In the genomic region with DNA sequence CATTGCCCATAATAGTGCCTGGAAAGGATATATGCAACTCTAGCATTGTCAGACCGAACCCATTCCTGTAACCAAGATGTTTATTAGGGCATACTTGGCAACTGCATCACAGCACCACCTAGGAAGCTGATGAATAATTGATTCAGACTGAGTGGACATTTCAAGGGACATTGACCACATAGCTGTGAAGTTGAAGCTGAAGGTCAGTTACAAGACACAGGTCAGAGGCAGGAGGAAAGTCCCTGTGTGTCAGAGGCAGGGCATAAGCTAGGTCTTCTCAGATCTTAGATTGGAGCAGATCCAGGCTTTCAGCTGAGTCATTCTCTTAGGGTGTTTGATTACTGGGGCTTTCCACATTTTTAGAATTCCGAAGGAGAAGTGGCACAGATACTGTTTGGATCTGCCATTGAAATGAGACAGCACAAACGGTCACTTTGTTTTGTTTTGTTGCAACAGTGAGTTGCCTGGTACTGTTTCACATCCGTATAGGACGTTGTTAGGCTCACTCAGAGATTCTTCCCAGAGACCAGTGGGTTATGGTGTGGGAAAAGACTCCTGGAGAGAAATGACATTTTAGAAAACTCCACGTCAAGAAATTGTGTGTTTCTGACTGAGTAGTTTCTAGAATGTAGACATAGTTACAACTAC, we compare ENCODE assay signal across 16 mouse cellular contexts.
A peak's percentile ranks its signal among the peaks of the same experiment; 100 is the strongest.
DNase-seq lines count a peak whose midpoint lies in the region; ATAC-seq and TF ChIP-seq lines count a peak whose summit lies in the region.
"Had no signal": no experiment of that assay in that cellular context is flagged by ENCODE, and none has a peak within 500 bp of the region (broad histone marks: within the 10 kb centered on the region; RNA-seq: fewer than 3 reads in every experiment).

No protein-coding gene starts in this region.

- H3K9me3 ChIP-seq in lung, embryonic 14.5 days (ENCODE audit: low read depth, low read length): no peaks in the 10 kb centered on the region
- H3K9me3 ChIP-seq: limb, embryonic 15.5 days; midbrain, embryonic 13.5 days had no signal

- ATAC-seq in lung, embryonic 14.5 days (ENCODE audit: insufficient read depth): no peak
- ATAC-seq: forebrain, embryonic 16.5 days; intestine, embryonic 16.5 days; midbrain, embryonic 13.5 days had no signal

- H3K27me3 ChIP-seq in lung, embryonic 14.5 days (ENCODE audit: insufficient read depth, low read length): no peaks in the 10 kb centered on the region
- H3K27me3 ChIP-seq: limb, embryonic 15.5 days; midbrain, embryonic 13.5 days had no signal

- no peaks in the 10 kb centered on the region for H3K36me3 ChIP-seq in lung, embryonic 14.5 days (ENCODE audit: insufficient read depth)
- H3K36me3 ChIP-seq: limb, embryonic 15.5 days; midbrain, embryonic 13.5 days had no signal

- no peak overlapping the region for H3K4me2 ChIP-seq in lung, embryonic 14.5 days
- H3K4me2 ChIP-seq: hindbrain, embryonic 14.5 days; limb, embryonic 15.5 days; midbrain, embryonic 13.5 days had no signal

- TF ChIP-seq CTCF in lung, embryonic 14.5 days (IDR thresholded peaks at IDR 0.05; ENCODE audit: low read depth): no peak
- TF ChIP-seq CTCF in lung, adult 2 months (IDR thresholded peaks at IDR 0.05; ENCODE audit: insufficient read depth, low read length): no peak

- 61% methylated on average over 6 of the region's 6 CpGs for WGBS in lung, embryonic 14.5 days
- WGBS in lung, adult 2 months: 37% methylated on average over 6 of the region's 6 CpGs

- no peak overlapping the region for H3K4me3 ChIP-seq in lung, embryonic 14.5 days (ENCODE audit: low read depth, low read length)
- H3K4me3 ChIP-seq in lung, adult 2 months (replicated peaks; ENCODE audit: extremely low read depth, low read depth, low read length): no peak overlapping the region
- H3K4me3 ChIP-seq: gastrocnemius, adult 2 months; limb, embryonic 15.5 days; midbrain, embryonic 13.5 days had no signal

- TF ChIP-seq POLR2A in lung, adult 2 months (IDR thresholded peaks at IDR 0.05; ENCODE audit: borderline replicate concordance, extremely low read depth, low read depth, low read length): no peak

- no peaks in the 10 kb centered on the region for H3K4me1 ChIP-seq in lung, embryonic 14.5 days (ENCODE audit: insufficient read depth)
- H3K4me1 ChIP-seq in lung, adult 2 months (ENCODE audit: control insufficient read depth, insufficient read depth, low read length): peaks cover 2% of the 10 kb centered on the region
- H3K4me1 ChIP-seq: limb, embryonic 15.5 days had no signal

- peak; percentile 10 for DNase-seq in adrenal gland, postnatal 14 days
- DNase-seq in adrenal gland, adult 18-20 months (ENCODE audit: low spot score in 2 of 2): no peak
- DNase-seq in lung, embryonic 14.5 days: peak; percentile 44
- no peak for DNase-seq in lung, adult 2 months
- peak; percentile 77 for DNase-seq in fibroblast of lung, adult 2 months (ENCODE audit: low read depth)
- no peak for DNase-seq in layer of hippocampus, postnatal 14 days (ENCODE audit: low spot score in 2 of 2)
- no peak for DNase-seq in heart, adult 9 months (ENCODE audit: low spot score in 2 of 2)
- DNase-seq in spleen, postnatal 14 days (ENCODE audit: low spot score in 2 of 2): no peak
- DNase-seq: gastrocnemius, adult 2 months; heart, adult 18-20 months; right cerebral cortex, postnatal 14 days had no signal

- H3K27ac ChIP-seq in lung, embryonic 14.5 days (ENCODE audit: low read depth): no peak overlapping the region
- H3K27ac ChIP-seq: gastrocnemius, adult 2 months; hindbrain, embryonic 14.5 days; limb, embryonic 15.5 days; midbrain, embryonic 13.5 days had no signal

- H3K9ac ChIP-seq in lung, embryonic 14.5 days: no peak overlapping the region
- H3K9ac ChIP-seq: hindbrain, embryonic 14.5 days; limb, embryonic 15.5 days; midbrain, embryonic 13.5 days had no signal

Comparison
In these comparisons a context has a peak if more than half of its experiments do, and no peak if none do; other contexts are left out.
1. DNase-seq: peak in adrenal gland, postnatal 14 days (single experiment), lung, embryonic 14.5 days (single experiment) and fibroblast of lung, adult 2 months (single experiment); none in adrenal gland, adult 18-20 months (0 of 2), lung, adult 2 months (single experiment), layer of hippocampus, postnatal 14 days (0 of 2), heart, adult 9 months (0 of 2) and spleen, postnatal 14 days (0 of 2).